Mouse (Mus musculus): ENCODE results near the gene Ube2q1. TPM values are rescaled to one million over a fixed set of nuclear protein-coding genes. Genes with fewer than 3 reads are reported as not detected.

Ube2q1 gene
- 73.6 TPM for polyA plus RNA-seq (2014; fragmentation: Illumina TruSeq; extraction: RNeasy Lipid Tissue Mini Kit (QIAGEN cat#74804); ENCODE audit: low read depth, low replicate concordance)

DNA sequence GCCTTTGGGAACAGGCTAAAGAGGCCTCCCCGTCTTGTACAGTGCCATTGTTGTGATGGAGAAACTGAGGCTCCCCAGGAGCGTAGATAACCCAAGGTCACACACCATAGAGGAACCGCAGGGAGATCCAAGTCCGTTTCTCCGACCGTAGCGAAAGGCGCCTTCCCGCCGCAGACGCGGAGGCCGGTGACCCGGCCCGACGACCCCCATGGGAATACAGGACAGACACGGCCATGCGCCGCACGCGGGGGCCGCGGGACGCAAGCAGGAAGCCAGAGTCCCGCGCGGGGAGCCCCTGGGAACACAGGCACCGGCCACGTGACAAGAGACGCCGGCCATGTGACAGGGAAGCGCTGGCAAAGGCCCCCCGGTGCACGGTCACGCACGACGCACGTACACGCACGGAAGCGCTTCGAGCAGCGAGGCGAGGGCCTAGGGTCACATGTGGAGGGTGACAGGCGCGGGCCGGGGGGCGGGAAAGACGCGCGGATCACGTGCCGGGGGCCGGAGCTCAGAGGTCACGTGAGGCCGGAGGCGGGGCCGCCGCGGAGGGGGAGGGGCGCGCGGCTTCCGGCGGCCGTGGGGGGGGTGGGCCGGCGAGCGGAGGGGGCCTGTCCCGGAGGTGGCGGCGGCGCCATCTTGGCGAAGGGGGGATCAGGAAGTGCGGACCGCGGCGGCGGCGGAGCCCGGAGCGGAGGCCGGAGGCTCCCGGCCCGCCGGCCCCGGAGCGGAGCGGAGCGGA lies at the start of gene Ube2q1:
Gene Ube2q1, plus strand, starts transcription at position 649 of the 742 bp plus-strand sequence.

DNA sequence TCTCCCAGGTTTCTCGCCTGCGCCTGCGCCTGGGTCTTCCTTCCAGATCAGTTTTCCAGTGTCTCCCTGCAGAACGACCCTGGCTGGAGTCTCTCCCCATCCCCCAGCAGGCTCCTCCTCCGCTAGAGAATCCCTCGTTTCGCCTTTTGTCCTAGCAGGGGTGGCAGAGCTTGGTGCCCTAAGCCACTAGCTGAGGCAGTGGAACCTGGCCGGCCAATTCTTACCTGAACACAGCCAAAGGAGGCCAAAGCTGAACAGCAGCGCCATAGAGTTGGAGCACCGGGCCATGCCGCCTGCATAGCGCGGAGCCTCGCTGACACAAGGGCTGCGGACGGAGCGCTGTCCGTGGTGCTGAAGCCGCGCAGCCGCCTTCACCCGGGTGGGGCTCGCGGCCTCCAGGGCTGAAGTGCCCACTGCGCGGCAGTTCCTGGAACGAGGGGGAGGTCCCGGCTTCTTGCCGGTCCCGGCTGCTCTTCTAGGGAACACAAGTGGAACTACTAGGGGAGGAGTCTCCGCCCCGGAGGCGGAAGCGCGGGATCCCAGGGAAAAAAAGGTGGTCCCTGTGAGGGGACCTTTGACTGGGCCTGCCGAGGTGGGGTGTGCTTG lies 9.2 kb upstream of the Ube2q1 start, which contains the start of gene Chrnb2:
Gene Chrnb2, minus strand, starts transcription at position 514 of the 606 bp plus-strand sequence.

DNA sequence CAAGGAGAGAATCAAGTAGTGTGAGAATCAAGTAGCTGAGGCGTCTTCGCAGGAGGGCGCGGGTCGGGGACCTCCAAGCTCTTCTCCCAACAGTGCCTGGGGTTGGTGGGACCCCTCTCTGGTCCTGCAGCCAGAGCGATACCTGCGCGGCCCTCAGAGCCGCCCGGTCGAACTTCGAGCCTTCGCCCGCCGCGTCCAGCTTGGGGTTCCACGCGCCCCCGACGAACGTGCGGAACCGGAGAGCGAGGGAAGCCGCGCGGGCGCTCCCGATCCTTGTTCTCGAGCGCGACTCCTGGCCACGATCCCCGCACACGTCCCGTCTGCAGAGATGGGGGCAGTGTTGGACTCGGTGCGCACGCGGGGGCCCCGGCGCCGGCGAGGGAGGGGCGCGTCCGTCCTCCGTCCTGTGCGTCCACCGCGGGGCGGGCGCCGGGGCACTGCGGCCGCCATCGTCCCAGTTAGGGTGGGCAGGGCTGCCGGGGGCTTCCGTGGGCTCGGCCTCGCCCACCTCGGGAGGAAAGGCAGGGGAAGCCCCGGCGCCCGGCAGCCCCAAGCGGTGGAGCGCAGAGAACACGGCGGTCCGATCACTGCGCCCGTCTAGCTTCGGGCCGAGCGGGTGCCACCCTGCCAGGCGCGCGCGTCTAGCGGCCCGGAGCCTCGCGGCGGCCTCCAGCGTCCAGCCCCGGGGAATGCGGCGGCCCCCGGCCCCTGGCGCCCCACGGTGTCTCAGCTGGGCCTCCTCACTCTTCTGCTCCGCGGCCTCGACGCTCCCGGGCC lies 57.6 kb downstream of the Ube2q1 start, which contains the start of gene She:
Gene She, plus strand, starts transcription at position 556 of the 777 bp plus-strand sequence.

Other genes with a start within 250 kb of the Ube2q1 start
- gene Adar, start 58.6 kb upstream of the Ube2q1 start, polyA plus RNA-seq (2014; fragmentation: Illumina TruSeq; extraction: RNeasy Lipid Tissue Mini Kit (QIAGEN cat#74804); ENCODE audit: low read depth, low replicate concordance): 2.1 TPM
- 0.36 TPM for gene Chrnb2, start 9.0 kb upstream of the Ube2q1 start, polyA plus RNA-seq (2014; fragmentation: Illumina TruSeq; extraction: RNeasy Lipid Tissue Mini Kit (QIAGEN cat#74804); ENCODE audit: low read depth, low replicate concordance)
- 7.2 TPM for gene She, start 57.8 kb downstream of the Ube2q1 start, polyA plus RNA-seq (2014; fragmentation: Illumina TruSeq; extraction: RNeasy Lipid Tissue Mini Kit (QIAGEN cat#74804); ENCODE audit: low read depth, low replicate concordance)
- gene Il6ra, start 139.6 kb downstream of the Ube2q1 start, polyA plus RNA-seq (2014; fragmentation: Illumina TruSeq; extraction: RNeasy Lipid Tissue Mini Kit (QIAGEN cat#74804); ENCODE audit: low read depth, low replicate concordance): 1.5 TPM
- gene Atp8b2, start 189.9 kb downstream of the Ube2q1 start, polyA plus RNA-seq (2014; fragmentation: Illumina TruSeq; extraction: RNeasy Lipid Tissue Mini Kit (QIAGEN cat#74804); ENCODE audit: low read depth, low replicate concordance): 5.3 TPM
- 123 TPM for gene Hax1, start 225.2 kb downstream of the Ube2q1 start, polyA plus RNA-seq (2014; fragmentation: Illumina TruSeq; extraction: RNeasy Lipid Tissue Mini Kit (QIAGEN cat#74804); ENCODE audit: low read depth, low replicate concordance)